Mouse (Mus musculus): ENCODE results near the gene Psen2. TPM values are rescaled to one million over a fixed set of nuclear protein-coding genes. Genes with fewer than 3 reads are reported as not detected.

Psen2 gene
- polyA plus RNA-seq, 1 experiment from 2014 or later = 15.4 TPM

DNA sequence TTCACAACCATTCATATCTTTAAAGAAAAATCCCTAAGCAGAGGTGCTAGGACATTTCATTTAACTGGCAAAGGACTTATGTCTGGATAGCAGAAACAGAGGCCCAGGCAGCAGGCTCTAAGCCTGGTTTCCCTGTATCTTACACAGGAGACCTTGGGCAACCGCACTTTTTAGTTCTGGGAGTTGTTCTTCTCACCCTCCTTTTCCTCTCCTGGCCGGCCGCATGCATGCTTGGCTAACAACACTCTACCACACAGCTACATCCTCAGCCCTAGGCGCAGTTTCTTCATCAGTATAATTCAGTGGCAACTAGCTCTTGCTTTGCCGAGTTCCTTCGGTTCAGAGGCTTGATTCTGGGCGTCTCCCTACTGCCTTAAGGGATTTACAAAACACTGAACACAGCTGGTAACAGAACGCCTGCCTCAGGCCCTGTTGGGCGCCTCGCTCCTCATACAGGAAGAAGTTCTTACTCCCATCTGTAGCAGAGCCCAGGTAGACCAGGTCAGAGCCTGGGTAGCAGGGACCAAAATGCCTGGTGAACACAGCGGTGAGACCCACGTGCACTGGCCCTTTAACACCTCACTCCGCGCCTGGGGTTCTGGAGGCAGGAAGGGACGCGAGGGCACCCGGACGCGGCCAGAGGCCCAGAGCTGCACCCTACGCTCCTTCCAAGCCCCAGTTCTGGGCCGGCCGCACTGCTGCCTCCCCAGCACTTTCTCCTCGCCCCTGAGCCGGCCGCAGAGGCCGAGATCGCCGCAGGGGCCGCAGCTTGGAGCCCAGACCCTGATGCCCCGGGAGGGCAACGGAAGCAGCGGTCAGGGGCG, 7.7 kb downstream of the Psen2 start:
- Histone ChIP-seq H3K9ac (peak overlapping the region; percentile 73), H3K27ac (peak overlapping the region; percentile 84), H3K4me2 (peak overlapping the region; percentile 86), H3K36me3 (replicated peaks) (no peaks in the 10 kb centered on the region), H3K4me1 (peaks cover 21% of the 10 kb centered on the region), H3K27me3 (replicated peaks) (0 out of 2 replicates have a peak, but pooled peaks cover 7% of the 10 kb centered on the region), H3K9me3 (no peaks in the 10 kb centered on the region), H3K4me3 (peak overlapping the region; percentile 62)
- 2% methylated on average over 33 of the region's 33 CpGs for WGBS
- ATAC-seq (replicated peaks) = peak; percentile 70

DNA sequence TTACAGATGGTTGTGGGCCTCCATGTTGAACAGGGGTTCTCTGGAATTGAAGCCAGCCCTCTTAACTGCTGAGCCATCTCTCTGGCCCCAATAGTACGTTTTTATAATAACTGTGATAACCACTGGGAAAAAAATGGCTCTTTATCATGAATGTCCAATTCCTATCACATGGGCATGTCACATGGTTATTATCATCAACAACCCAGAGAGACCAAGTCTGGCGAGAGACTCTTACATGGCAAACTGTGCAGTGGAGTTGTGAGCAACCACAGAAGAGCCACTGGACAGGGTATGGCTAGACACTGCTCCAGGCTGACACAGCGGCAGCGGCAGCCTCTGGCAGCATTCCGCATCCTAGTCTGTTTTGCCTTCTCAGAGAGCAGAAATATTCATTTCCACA, 8.9 kb downstream of the Psen2 start:
- no peak for ATAC-seq (replicated peaks)
- no peak overlapping the region for H3K9ac ChIP-seq
- peaks cover 28% of the 10 kb centered on the region for H3K4me1 ChIP-seq
- H3K36me3 ChIP-seq (replicated peaks) = no peaks in the 10 kb centered on the region
- H3K27me3 ChIP-seq (replicated peaks) = 0 out of 2 replicates have a peak, but pooled peaks cover 7% of the 10 kb centered on the region
- no peak overlapping the region for H3K4me3 ChIP-seq
- H3K4me2 ChIP-seq = no peak overlapping the region
- no peaks in the 10 kb centered on the region for H3K9me3 ChIP-seq
- 91% methylated on average over 5 of the region's 5 CpGs for WGBS
- H3K27ac ChIP-seq = no peak overlapping the region

DNA sequence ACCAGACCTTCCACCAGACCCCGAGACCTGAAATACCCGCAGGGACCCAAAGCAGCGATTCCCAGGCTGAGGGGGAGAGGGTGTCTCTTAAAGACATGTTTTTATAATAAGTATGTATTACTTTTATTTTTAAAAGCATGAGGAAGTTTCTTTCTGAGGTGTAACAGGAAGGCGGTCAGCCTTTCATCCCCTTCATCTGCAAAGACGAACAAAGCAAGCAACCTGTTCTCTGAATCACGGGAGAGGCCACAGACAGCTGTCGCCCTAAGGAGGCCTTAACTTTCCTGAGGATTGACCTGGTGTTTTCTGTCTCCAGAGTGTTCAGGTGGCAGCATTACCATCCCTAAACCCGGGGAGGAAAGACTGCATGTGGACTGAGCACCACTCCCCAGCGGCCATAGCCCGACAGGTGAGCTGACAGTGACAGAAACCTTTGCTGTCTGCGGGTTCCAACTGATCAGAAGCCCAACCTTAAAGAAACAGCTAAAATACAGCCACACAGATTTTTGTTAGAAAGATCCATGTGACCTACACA, 10.5 kb downstream of the Psen2 start:
- peaks cover 28% of the 10 kb centered on the region for H3K4me1 ChIP-seq
- H3K9ac ChIP-seq = no peak overlapping the region
- WGBS = 83% methylated on average over 11 of the region's 11 CpGs
- H3K36me3 ChIP-seq (replicated peaks) = no peaks in the 10 kb centered on the region
- H3K27me3 ChIP-seq (replicated peaks) = 0 out of 2 replicates have a peak, but pooled peaks cover 7% of the 10 kb centered on the region
- no peak overlapping the region for H3K4me3 ChIP-seq
- H3K9me3 ChIP-seq = no peaks in the 10 kb centered on the region
- H3K27ac ChIP-seq = no peak overlapping the region
- H3K4me2 ChIP-seq = no peak overlapping the region
- no peak for ATAC-seq (replicated peaks)

DNA sequence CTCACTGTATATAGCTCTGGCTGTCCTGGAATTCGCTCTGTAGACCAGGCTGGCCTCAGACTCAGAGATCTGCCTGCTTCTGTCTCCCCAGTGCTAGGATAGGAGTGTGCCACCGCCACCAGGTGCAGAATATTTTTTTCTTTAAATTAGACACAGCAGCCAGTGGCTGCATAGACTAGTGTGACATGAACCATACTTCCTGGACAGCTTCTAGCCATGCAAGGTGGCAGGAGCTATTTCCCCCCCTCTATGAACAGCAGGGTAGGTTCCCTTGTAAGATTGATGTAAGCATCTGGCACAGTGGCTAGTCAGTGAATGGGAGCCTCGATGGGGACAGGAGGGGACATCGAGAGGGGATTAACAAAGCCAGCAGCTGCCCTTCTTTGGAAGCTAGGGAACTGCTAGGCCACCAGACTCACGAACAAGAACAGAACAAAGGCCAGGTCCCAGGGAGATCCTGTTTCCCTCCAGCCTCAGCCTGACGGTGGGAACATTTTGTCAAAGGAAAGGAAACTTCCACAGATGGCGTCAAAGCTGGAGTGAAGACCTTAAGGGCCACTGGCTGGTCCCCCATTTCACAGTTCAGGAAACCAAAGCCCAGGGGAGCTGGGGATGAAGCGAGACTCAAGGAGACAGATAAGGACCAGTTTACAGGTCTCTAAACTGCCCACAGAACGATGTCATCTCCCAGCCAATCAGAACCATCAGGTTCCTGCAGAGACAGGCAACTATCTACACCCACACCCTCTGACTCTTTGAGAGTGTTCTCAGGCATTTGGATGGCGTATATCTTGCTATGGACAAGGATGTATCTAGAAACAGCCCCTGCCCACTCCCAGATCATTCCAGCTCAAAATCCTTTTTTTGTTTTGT, 11.8 kb downstream of the Psen2 start:
- Histone ChIP-seq H3K27ac (no peak overlapping the region), H3K4me3 (no peak overlapping the region), H3K9ac (no peak overlapping the region), H3K4me1 (peaks cover 22% of the 10 kb centered on the region), H3K36me3 (replicated peaks) (no peaks in the 10 kb centered on the region), H3K9me3 (no peaks in the 10 kb centered on the region), H3K4me2 (no peak overlapping the region), H3K27me3 (replicated peaks) (0 out of 2 replicates have a peak, but pooled peaks cover 7% of the 10 kb centered on the region)
- 43% methylated on average over 10 of the region's 10 CpGs for WGBS
- ATAC-seq (replicated peaks) = no peak

GRCm38 (mm10) chr1:180250441-180250830, 12.8 kb downstream of the Psen2 start:
- Histone ChIP-seq H3K27ac (no peak overlapping the region), H3K36me3 (replicated peaks) (no peaks in the 10 kb centered on the region), H3K9ac (no peak overlapping the region), H3K9me3 (no peaks in the 10 kb centered on the region), H3K4me1 (peaks cover 18% of the 10 kb centered on the region), H3K4me3 (no peak overlapping the region), H3K4me2 (0 out of 2 replicates have a peak overlapping the region, but pooled peaks have one; percentile 17), H3K27me3 (replicated peaks) (0 out of 2 replicates have a peak, but pooled peaks cover 7% of the 10 kb centered on the region)
- no peak for ATAC-seq (replicated peaks)
- WGBS = 69% methylated on average over 8 of the region's 8 CpGs

DNA sequence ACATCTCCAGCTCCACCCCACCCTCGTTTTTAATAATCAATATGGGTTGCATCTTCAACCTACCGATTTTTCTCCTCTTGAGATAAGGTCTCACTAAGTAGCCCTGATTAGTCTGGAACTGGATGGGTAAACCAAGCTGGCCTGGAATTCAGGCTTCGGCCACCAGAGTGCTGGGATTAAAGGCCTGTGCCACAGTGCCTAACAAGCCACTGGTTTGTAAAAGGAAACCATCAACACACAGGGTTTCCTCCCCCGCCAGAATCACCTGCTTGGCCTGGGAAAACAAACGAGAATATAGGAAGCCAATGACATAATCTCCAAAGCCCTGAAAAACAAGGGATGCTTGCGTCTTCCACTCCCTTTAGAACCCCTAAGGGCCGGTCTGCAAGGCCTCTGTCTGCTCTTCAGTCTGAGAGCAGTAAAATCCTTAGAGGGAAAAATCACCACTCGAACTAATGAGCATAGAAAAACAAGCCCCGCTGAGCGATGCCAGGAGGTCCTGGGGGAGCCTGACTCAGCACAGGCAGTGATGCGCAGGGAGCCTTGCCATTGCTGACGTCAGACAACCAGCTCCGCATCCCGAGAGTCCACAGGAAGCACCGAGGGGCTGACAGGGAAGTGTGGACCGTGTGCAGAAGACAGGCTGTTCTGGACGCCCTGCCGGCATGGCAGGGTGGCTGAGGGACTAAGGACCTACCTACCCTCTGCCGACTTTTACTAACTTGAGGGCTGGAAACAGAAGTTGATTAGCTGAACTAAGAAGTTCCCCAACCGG, 13.4 kb downstream of the Psen2 start:
- Histone ChIP-seq H3K9me3 (no peaks in the 10 kb centered on the region), H3K27ac (no peak overlapping the region), H3K36me3 (replicated peaks) (no peaks in the 10 kb centered on the region), H3K4me3 (no peak overlapping the region), H3K27me3 (replicated peaks) (0 out of 2 replicates have a peak, but pooled peaks cover 6% of the 10 kb centered on the region), H3K4me1 (peaks cover 13% of the 10 kb centered on the region), H3K9ac (no peak overlapping the region), H3K4me2 (0 out of 2 replicates have a peak overlapping the region, but pooled peaks have one; percentile 17)
- peak; percentile 58; the same call in 1 of the 2 replicates for ATAC-seq (replicated peaks)
- 19% methylated on average over 20 of the region's 20 CpGs for WGBS

- no peaks in the 10 kb centered on the region for H3K36me3 ChIP-seq (replicated peaks)
- no peaks in the 10 kb centered on the region for H3K27me3 ChIP-seq (replicated peaks)
- H3K4me2 ChIP-seq = no peak overlapping the region
- H3K9me3 ChIP-seq = no peaks in the 10 kb centered on the region
- no peak overlapping the region for H3K27ac ChIP-seq
- no peak overlapping the region for H3K4me3 ChIP-seq
- ATAC-seq (replicated peaks) = no peak
- WGBS = 92% methylated on average over 7 of the region's 7 CpGs
- peaks cover 8% of the 10 kb centered on the region; the same call in 1 of the 2 replicates for H3K4me1 ChIP-seq
- no peak overlapping the region for H3K9ac ChIP-seq
These were observed 14.6 kb downstream of the Psen2 start for GRCm38 (mm10) chr1:180248593-180249146.

DNA sequence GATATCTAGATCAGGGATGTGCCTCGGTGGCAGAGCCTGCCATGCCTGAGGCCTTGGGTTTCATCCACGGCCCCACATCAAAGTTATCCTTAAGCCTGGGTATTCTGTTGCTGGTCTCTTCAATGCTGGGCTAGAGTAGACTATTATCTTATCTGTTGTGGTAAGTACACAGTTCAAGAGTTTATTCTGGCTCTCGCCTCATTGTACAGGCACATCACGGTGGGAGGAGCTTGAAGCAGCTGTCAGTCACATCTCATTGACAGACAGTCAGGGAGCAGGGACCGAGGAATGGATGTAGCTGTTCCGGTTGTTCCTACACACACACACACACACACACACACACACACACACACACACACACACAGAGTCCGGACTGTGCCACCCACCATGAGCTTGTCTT, 15.3 kb downstream of the Psen2 start:
- H3K4me1 ChIP-seq = peaks cover 8% of the 10 kb centered on the region; the same call in 1 of the 2 replicates

GRCm38 (mm10) chr1:180245741-180246507, 17.3 kb downstream of the Psen2 start:
- H3K4me1 ChIP-seq = peaks cover 8% of the 10 kb centered on the region; the same call in 1 of the 2 replicates
- H3K9me3 ChIP-seq = no peaks in the 10 kb centered on the region
- no peaks in the 10 kb centered on the region for H3K27me3 ChIP-seq (replicated peaks)
- H3K27ac ChIP-seq = no peak overlapping the region
- H3K4me2 ChIP-seq = no peak overlapping the region
- H3K4me3 ChIP-seq = no peak overlapping the region
- ATAC-seq (replicated peaks) = no peak
- no peaks in the 10 kb centered on the region for H3K36me3 ChIP-seq (replicated peaks)
- no peak overlapping the region for H3K9ac ChIP-seq
- WGBS = 90% methylated on average over 13 of the region's 13 CpGs

More for the DNA sequence above, 15.3 kb downstream of the Psen2 start:
- no peaks in the 10 kb centered on the region for H3K9me3 ChIP-seq
- H3K4me3 ChIP-seq = no peak overlapping the region
- H3K4me2 ChIP-seq = no peak overlapping the region
- H3K27me3 ChIP-seq (replicated peaks) = no peaks in the 10 kb centered on the region
- WGBS = 87% methylated on average over 7 of the region's 7 CpGs
- no peak for ATAC-seq (replicated peaks)
- no peak overlapping the region for H3K9ac ChIP-seq
- no peaks in the 10 kb centered on the region for H3K36me3 ChIP-seq (replicated peaks)
- no peak overlapping the region for H3K27ac ChIP-seq

GRCm38 (mm10) chr1:180231729-180232128, 31.5 kb downstream of the Psen2 start:
- no peak for ATAC-seq (replicated peaks)
- H3K27me3 ChIP-seq (replicated peaks) = no peaks in the 10 kb centered on the region
- H3K9ac ChIP-seq = no peak overlapping the region
- no peak overlapping the region for H3K27ac ChIP-seq
- WGBS = 62% methylated on average over 3 of the region's 3 CpGs
- no peak overlapping the region for H3K4me3 ChIP-seq
- H3K9me3 ChIP-seq = no peaks in the 10 kb centered on the region
- H3K4me2 ChIP-seq = no peak overlapping the region
- H3K36me3 ChIP-seq (replicated peaks) = no peaks in the 10 kb centered on the region
- H3K4me1 ChIP-seq = no peaks in the 10 kb centered on the region

GRCm38 (mm10) chr1:180230580-180230979, 32.7 kb downstream of the Psen2 start:
- Histone ChIP-seq H3K9ac (no peak overlapping the region), H3K27me3 (replicated peaks) (no peaks in the 10 kb centered on the region), H3K4me1 (peaks cover 8% of the 10 kb centered on the region), H3K4me2 (no peak overlapping the region), H3K27ac (no peak overlapping the region), H3K36me3 (replicated peaks) (no peaks in the 10 kb centered on the region), H3K4me3 (no peak overlapping the region), H3K9me3 (no peaks in the 10 kb centered on the region)
- 32% methylated on average over 2 of the region's 2 CpGs for WGBS
- ATAC-seq (replicated peaks) = no peak

All from midbrain, embryonic 15.5 days (tissue).